Mouse (Mus musculus) thymus, postnatal 25 days (tissue): Measurements from ENCODE around the gene Mrc2.
A peak's percentile ranks its signal among the peaks of the same experiment; 100 is the strongest.

ENCODE experiments used
- DNase-seq: peaks from one replicate; pipeline ENCODE4 v3.0.0; 2022

Mrc2 gene

GRCm38 (mm10) chr11:105311291-105311975 lies 19.0 kb downstream of the Mrc2 start:
- no peak for DNase-seq

GRCm38 (mm10) chr11:105312311-105312942 lies 20.0 kb downstream of the Mrc2 start:
- no peak for DNase-seq

- no peak for DNase-seq
Measured at GRCm38 (mm10) chr11:105312972-105313632, 20.7 kb downstream of the Mrc2 start.

- no peak for DNase-seq
Measured at GRCm38 (mm10) chr11:105313633-105314014, 21.2 kb downstream of the Mrc2 start.

- no peak for DNase-seq
Measured at GRCm38 (mm10) chr11:105315296-105315695, 22.9 kb downstream of the Mrc2 start.

- no peak for DNase-seq
Measured at GRCm38 (mm10) chr11:105316121-105316520, 23.7 kb downstream of the Mrc2 start.

- DNase-seq, result no peak
Measured at GRCm38 (mm10) chr11:105317769-105318168, 25.3 kb downstream of the Mrc2 start.

- no peak for DNase-seq
Measured at GRCm38 (mm10) chr11:105321090-105321489, 28.6 kb downstream of the Mrc2 start.

GRCm38 (mm10) chr11:105323530-105323929 lies 31.1 kb downstream of the Mrc2 start:
- DNase-seq, result no peak

- no peak for DNase-seq
Measured at GRCm38 (mm10) chr11:105327101-105327500, 34.7 kb downstream of the Mrc2 start.

- DNase-seq, result no peak
Measured at GRCm38 (mm10) chr11:105329962-105330361, 37.5 kb downstream of the Mrc2 start.

- DNase-seq, result no peak
Measured at GRCm38 (mm10) chr11:105331129-105331528, 38.7 kb downstream of the Mrc2 start.

- no peak for DNase-seq
Measured at GRCm38 (mm10) chr11:105331732-105332131, 39.3 kb downstream of the Mrc2 start.

GRCm38 (mm10) chr11:105332468-105332867 lies 40.0 kb downstream of the Mrc2 start:
- DNase-seq, result peak; percentile 17

GRCm38 (mm10) chr11:105333867-105334670 lies 41.6 kb downstream of the Mrc2 start:
- no peak for DNase-seq

GRCm38 (mm10) chr11:105338596-105339390 lies 46.4 kb downstream of the Mrc2 start:
- DNase-seq, result no peak

- DNase-seq, result peak; percentile 40
Measured at GRCm38 (mm10) chr11:105345284-105345683, 52.8 kb downstream of the Mrc2 start.

GRCm38 (mm10) chr11:105347162-105348161 lies 55.0 kb downstream of the Mrc2 start:
- peak; percentile 74 for DNase-seq

- DNase-seq, result no peak
Measured at GRCm38 (mm10) chr11:105348495-105348982, 56.1 kb downstream of the Mrc2 start.

- no peak for DNase-seq
Measured at GRCm38 (mm10) chr11:105349780-105350324, 57.4 kb downstream of the Mrc2 start.

- DNase-seq, result no peak
Measured at GRCm38 (mm10) chr11:105350643-105351042, 58.2 kb downstream of the Mrc2 start.
